Mouse (Mus musculus) heart, postnatal 4 days (tissue): ENCODE results near the gene Dnaic1. TPM values are rescaled to one million over a fixed set of nuclear protein-coding genes. Genes with fewer than 3 reads are reported as not detected.
"Not testable (repeated sequence)": the region's sequence is repeated elsewhere in the genome, so short reads cannot be mapped to it uniquely, and the experiment has no call there.

ENCODE experiments used
- DNase-seq: peaks from one replicate; pipeline ENCODE4 v3.0.0; 2021
- total RNA-seq, 2 experiments: library from RNA; stranded (reverse); gene quantifications; 2 replicates each; pipeline ENCODE4 v1.2.3; 2021

Gene Dnaic1
- total RNA-seq, 2 experiments from 2014 or later = 1.3 to 1.7 TPM

GRCm38 (mm10) chr4:41670836-41671235, 101.3 kb downstream of the Dnaic1 start:
- no peak for DNase-seq

- DNase-seq = no peak
Measured at GRCm38 (mm10) chr4:41671500-41671899, 101.9 kb downstream of the Dnaic1 start.

DNA sequence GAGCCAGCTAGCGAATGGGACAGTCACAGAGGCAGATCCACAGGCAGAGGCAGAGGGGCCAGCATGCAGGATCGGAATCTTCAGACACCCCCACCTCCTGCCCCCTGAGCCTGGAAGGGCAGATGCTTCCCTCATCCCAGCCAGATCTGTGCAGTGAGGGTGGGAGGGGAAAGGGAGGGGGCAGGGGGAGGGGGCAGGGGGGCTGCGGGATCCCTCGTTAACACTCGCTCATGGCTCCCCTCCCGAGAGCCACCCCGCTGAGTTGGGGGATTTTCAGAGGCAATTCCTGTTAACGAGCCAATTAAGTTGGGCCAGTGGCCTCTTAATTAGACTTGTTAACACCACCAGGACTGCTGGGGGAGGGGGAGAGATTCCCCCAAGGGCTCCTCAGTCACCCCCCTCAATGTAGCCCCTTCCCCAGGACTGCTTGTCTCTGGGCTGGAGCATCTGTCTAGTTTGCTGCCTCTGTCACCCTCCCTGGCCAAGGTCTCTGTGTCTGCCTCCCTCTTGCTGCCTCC, 102.4 kb downstream of the Dnaic1 start:
- no peak for DNase-seq

DNA sequence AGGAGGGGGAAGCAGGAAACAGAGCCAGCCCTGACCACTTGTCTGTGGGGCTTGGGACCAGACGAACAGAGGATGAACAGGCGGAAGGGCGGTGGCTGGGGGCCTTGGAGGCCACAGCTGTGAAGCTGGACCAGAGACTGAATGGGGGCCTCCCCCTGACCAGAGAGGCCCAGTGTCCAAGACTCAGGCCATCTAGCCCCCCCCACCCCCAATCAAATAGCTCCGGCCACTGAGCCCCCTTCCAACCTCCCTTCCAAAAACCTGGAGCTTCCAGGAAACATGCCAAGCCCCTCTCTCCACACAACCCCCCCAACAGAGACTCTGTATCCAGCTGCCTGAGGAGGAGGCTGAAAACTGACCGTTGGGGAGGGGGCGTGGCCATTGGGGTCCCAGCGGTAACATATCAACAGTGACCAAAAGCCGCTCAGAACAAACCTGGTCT, 103.0 kb downstream of the Dnaic1 start:
- no peak for DNase-seq

- DNase-seq = no peak
Measured at GRCm38 (mm10) chr4:41673186-41673585, 103.6 kb downstream of the Dnaic1 start.

GRCm38 (mm10) chr4:41676248-41677005, 106.9 kb downstream of the Dnaic1 start:
- DNase-seq = no peak

GRCm38 (mm10) chr4:41677006-41677629, 107.5 kb downstream of the Dnaic1 start:
- DNase-seq = peak; percentile 66

- DNase-seq = no peak
Measured at GRCm38 (mm10) chr4:41678863-41679262, 109.3 kb downstream of the Dnaic1 start.

DNA sequence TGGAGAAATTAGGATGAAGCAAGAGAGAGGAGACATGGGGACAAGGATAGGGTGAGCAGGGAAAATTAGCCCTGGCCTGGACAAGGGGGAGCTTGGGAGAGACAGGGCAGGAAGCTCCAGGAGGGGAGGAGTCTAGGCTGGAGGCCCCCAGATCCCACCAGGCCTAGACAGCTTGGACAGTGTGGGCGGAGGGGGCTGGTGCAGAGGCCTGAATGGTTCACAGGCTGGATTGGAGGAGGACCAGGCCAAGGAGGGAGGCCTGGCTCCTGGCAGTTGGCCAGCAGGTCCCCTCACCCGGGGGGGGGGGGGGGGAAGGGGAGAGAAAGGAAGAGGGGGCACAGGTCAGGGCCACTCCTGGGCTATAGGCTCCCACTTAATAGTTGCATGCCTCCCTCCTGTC, 109.7 kb downstream of the Dnaic1 start:
- no peak for DNase-seq

DNA sequence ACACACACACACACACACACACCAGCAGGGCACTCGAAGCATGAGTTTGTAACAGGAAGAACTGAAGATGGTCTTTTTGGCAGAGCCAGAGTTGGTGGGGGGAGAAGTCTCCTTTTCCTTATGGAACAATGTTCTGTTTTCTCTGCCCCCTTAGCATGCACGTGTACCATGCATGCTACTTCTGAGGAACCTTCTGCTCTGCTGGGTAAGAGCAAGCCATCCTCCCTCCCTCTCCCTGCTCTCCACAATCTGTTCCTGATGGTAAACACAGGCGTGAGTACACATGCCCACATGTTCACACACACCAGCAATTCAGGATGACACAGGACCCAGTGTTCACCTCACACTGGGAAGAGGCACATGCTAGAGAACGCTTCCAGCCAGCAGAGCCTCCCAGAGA, 111.6 kb downstream of the Dnaic1 start:
- DNase-seq = no peak

GRCm38 (mm10) chr4:41681947-41682346, 112.4 kb downstream of the Dnaic1 start:
- no peak for DNase-seq

- DNase-seq = no peak
Measured at GRCm38 (mm10) chr4:41682789-41683188, 113.2 kb downstream of the Dnaic1 start.

GRCm38 (mm10) chr4:41683303-41683702, 113.7 kb downstream of the Dnaic1 start:
- not testable (repeated sequence) for DNase-seq

DNA sequence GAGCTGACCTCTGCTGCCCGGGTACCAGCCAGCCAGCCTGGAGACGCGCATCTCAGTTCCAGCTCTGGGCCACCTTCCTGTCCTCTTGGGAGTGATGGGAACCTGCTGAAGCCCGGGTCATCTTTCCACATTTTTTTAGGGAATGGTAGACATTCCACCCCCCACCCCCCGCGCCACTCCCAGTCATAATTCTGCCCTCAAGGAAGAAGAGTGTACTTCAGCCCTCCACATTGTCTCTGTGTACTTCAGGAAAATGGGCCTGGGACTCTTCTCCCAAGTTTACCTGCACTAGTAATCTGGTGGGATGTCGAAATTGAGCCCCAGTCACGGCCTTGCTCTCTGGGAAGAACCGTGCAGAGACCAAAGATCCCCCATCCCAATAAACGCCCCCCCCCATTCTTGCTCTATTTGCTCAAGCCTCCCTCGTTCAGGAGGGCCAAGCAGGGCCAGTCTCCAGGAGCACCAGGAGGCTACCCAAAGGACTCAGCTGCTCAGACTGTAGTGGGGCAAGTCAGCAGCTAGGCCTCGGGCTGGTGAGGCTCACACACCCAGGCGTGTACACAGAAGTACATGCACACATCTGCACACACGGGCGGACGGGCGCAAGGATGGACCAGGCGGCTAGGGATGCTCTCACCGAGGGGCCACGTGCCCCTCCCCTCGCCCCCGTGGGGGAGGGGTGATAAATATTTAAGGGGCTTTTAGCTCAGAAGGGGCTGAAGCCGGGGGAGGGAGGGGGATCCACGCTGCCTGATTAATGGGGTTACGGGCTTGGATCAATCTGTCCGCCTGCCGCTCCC, 114.8 kb downstream of the Dnaic1 start:
- not testable (repeated sequence) for DNase-seq

GRCm38 (mm10) chr4:41684931-41685453, 115.4 kb downstream of the Dnaic1 start:
- DNase-seq = not testable (repeated sequence)

DNA sequence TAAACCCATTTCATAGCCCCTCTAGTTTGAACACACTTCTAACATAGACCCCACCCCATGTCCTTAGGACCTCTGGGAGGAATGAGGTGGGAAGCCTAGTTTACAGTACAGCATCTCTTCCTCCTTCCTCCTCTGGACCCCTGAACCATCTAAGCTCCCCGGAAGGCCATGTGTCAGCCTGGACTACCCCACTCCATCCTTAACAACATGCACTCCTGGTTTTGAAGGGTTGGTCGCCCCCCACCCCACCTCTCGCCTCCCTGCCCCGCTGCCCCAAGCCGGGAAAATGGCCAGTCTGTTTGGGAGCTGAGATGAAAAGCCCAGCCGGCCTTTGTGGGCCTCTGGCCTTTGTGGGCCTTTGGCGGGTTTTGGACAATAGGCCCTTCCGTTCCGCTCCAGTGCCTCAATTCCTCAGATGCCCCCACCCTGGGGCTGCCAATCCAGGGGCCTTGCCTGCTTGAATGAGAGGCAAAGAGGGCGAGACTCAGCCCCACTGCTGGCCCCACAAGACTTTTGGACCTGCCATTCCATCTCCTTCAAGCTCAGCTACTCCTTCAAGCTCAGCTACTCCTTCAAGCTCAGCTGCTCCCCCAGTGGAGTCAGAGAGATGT, 116.4 kb downstream of the Dnaic1 start:
- DNase-seq = not testable (repeated sequence)

Other genes starting within 250 kb of the Dnaic1 start
- gene Ubap1, start 220.8 kb upstream of the Dnaic1 start, total RNA-seq = 10 to 100 TPM; 35.1 to 38.4 TPM
- 1 to 10 TPM; 4.4 to 4.6 TPM for gene Kif24, start 104.9 kb upstream of the Dnaic1 start, total RNA-seq
- gene Nudt2, start 104.6 kb upstream of the Dnaic1 start, total RNA-seq = 10 to 100 TPM; 26.9 to 27.0 TPM
- gene AI464131, start 66.7 kb upstream of the Dnaic1 start, total RNA-seq = 10 to 100 TPM in 1 of 2 experiments, 1 to 10 TPM in 1; 9.2 to 10.7 TPM
- not detected for gene 1110017D15Rik, start 52.4 kb upstream of the Dnaic1 start, total RNA-seq
- 10 to 100 TPM; 15.3 to 15.5 TPM for gene Fam219a, start 237 bp upstream of the Dnaic1 start, total RNA-seq
- 1 to 10 TPM; 5.5 to 5.8 TPM for gene Enho, start 70.5 kb downstream of the Dnaic1 start, total RNA-seq
- 1 to 10 TPM; 3.9 to 4.0 TPM for gene Cntfr, start 127.3 kb downstream of the Dnaic1 start, total RNA-seq
- gene Il11ra1, start 130.2 kb downstream of the Dnaic1 start, total RNA-seq = 10 to 100 TPM; 50.0 to 53.5 TPM
- gene Rpp25l, start 143.8 kb downstream of the Dnaic1 start, total RNA-seq = 10 to 100 TPM; 27.8 to 28.6 TPM
- 10 to 100 TPM; 77.5 to 86.9 TPM for gene Dctn3, start 153.4 kb downstream of the Dnaic1 start, total RNA-seq
- gene Arid3c, start 161.4 kb downstream of the Dnaic1 start, total RNA-seq = not detected
- gene Galt, start 185.5 kb downstream of the Dnaic1 start, total RNA-seq = 10 to 100 TPM; 53.4 to 58.8 TPM
- gene Sigmar1, start 186.4 kb downstream of the Dnaic1 start, total RNA-seq = 10 to 100 TPM; 26.8 to 28.9 TPM
- 10 to 100 TPM; 24.7 to 34.9 TPM for gene Ccl27a, start 204.5 kb downstream of the Dnaic1 start, total RNA-seq